Mouse (Mus musculus) thymus, postnatal 14 days (tissue): ENCODE measurements around the gene Cyp19a1.

Experiments
- DNase-seq: peaks from one replicate; pipeline ENCODE4 v3.0.0; 2021

The Cyp19a1 gene

GRCm38 (mm10) chr9:54168425-54168824 lies 99.5 kb downstream of the Cyp19a1 start:
- DNase-seq = no peak

- no peak for DNase-seq
These were observed 104.8 kb downstream of the Cyp19a1 start for GRCm38 (mm10) chr9:54163117-54163516.

- no peak for DNase-seq
These were observed 114.2 kb downstream of the Cyp19a1 start for GRCm38 (mm10) chr9:54153679-54154078.

- no peak for DNase-seq
These were observed 128.7 kb downstream of the Cyp19a1 start for GRCm38 (mm10) chr9:54139191-54139590.
